Mouse (Mus musculus): ENCODE data around the gene Gm3233.
A peak's percentile ranks its signal among the peaks of the same experiment; 100 is the strongest.
"Not testable (repeated sequence)": the region's sequence is repeated elsewhere in the genome, so short reads cannot be mapped to it uniquely, and the experiment has no call there.

The Gm3233 gene

DNA sequence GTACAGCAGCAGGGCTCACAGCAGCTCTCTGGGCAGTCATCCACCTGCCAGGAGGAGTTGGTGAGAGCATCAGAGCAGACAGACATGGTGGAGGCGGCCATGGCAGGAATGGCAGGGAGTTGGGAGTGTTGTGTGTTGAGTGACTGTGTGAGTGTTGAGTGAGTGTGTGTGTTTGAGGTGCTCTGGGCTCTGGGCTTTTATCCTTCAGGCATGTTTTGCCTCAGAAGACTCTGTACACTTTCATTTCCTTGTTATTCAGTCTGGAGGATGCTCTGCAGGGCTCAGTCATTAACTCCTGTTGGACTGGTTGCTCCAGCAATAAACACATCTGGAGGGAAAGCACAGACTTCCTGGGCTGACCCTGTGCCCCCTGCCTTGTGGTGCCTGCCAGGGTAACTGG lies at the start of gene Gm3233:
Gene Gm3233 (minus strand): TSS at position 101 of the 400 bp plus-strand sequence.
- DNase-seq (ENCODE audit: low spot score in 2 of 2) = not testable (repeated sequence)

GRCm38 (mm10) chr10:77804095-77804494 lies 44.6 kb upstream of the Gm3233 start:
- DNase-seq (ENCODE audit: low spot score in 2 of 2) = no peak

- no peak for DNase-seq (ENCODE audit: low spot score in 2 of 2)
Measured at GRCm38 (mm10) chr10:77798921-77799508, 39.5 kb upstream of the Gm3233 start, which contains the start of gene Gm19668. Gene Gm19668 (minus strand): TSS chr10:77799133.

GRCm38 (mm10) chr10:77798164-77798920 lies 38.9 kb upstream of the Gm3233 start:
- not testable (repeated sequence) for DNase-seq (ENCODE audit: low spot score in 2 of 2)

DNA sequence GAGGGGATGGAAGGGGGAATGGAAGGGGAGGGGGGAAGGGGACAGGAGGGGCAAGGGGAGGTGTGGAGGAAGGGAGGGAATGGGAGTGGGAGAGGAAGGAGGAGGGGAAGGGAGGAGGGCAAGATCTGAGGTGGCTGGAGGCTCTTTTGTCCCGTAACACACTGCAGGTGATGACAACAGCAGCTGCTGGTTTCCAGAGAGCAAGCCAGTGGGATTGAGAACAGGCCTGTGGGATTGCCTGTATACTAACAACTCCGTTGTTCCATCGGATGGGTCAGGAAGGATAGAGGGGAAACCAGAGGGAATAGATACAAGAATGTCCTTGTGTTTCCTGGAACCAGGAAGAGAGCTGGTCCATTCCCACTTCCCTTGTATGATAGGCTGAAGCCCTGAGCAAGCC lies 38.2 kb upstream of the Gm3233 start:
- DNase-seq (ENCODE audit: low spot score in 2 of 2) = no peak

- DNase-seq (ENCODE audit: low spot score in 2 of 2) = no peak
Measured at GRCm38 (mm10) chr10:77794976-77795375, 35.5 kb upstream of the Gm3233 start, which contains the start of gene Gm9639. Gene Gm9639 (minus strand): TSS chr10:77795076.

DNA sequence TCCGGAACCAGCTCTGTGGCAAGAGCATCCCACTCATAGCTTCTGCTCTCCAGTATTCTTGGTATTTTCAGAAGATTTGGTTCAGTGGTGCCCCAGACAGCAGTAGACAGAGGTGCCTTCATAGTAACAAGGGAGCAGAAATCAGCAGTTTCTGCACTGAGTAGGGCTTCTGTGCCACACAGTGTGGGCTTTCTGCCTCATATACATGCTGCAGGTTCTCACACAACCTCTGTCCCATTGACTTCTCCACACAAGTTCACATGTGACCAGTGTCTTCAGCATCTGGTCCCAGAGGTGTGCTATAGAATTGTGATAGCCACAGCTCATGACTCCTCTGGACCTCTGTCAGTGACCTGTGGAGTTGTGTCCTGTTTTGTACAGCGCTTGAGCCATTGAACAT lies 29.1 kb upstream of the Gm3233 start:
- no peak for DNase-seq (ENCODE audit: low spot score in 2 of 2)

- not testable (repeated sequence) for DNase-seq (ENCODE audit: low spot score in 2 of 2)
Measured at GRCm38 (mm10) chr10:77787876-77788275, 28.4 kb upstream of the Gm3233 start, which contains the start of gene Gm7137. Gene Gm7137 (minus strand): TSS chr10:77788200.

- not testable (repeated sequence) for DNase-seq (ENCODE audit: low spot score in 2 of 2)
Measured at GRCm38 (mm10) chr10:77783396-77783795, 23.9 kb upstream of the Gm3233 start.

GRCm38 (mm10) chr10:77782442-77782841 lies 23.0 kb upstream of the Gm3233 start, which contains the start of gene Gm3250:
Gene Gm3250 (minus strand): TSS chr10:77782542.
- DNase-seq (ENCODE audit: low spot score in 2 of 2) = not testable (repeated sequence)

- DNase-seq (ENCODE audit: low spot score in 2 of 2) = not testable (repeated sequence)
Measured at GRCm38 (mm10) chr10:77776844-77777243, 17.4 kb upstream of the Gm3233 start, which contains the start of gene Gm7138. Gene Gm7138 (minus strand): TSS chr10:77776944.

DNA sequence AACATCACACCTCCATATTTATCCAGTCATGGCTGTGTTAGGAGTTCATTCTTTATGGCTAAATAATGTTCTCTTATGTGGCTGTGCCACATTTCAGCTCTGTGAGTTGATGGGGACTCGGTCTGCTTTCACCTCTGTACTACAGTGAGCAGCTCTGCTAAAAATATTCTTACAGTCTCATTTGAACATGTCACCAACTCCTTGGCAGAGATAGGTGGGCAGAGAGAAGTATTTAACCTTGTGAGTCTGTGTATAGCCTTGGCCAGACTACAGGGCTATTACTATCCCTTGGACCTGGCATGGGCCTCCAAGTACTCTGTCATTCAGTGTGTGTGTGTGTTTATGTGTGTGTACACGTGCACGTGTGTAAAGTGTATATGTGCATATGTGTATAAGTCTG lies 12.7 kb upstream of the Gm3233 start:
- DNase-seq (ENCODE audit: low spot score in 2 of 2) = not testable (repeated sequence)

DNA sequence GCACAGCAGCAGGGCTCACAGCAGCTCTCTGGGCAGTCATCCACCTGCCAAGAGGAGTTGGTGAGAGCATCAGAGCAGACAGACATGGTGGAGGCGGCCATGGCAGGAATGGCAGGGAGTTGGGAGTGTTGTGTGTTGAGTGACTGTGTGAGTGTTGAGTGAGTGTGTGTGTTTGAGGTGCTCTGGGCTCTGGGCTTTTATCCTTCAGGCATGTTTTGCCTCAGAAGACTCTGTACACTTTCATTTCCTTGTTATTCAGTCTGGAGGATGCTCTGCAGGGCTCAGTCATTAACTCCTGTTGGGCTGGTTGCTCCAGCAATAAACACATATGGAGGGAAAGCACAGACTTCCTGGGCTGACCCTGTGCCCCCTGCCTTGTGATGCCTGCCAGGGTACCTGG lies 11.7 kb upstream of the Gm3233 start, which contains the start of gene Gm3238:
Gene Gm3238 (minus strand): TSS at position 101 of the 400 bp plus-strand sequence.
- not testable (repeated sequence) for DNase-seq (ENCODE audit: low spot score in 2 of 2)

DNA sequence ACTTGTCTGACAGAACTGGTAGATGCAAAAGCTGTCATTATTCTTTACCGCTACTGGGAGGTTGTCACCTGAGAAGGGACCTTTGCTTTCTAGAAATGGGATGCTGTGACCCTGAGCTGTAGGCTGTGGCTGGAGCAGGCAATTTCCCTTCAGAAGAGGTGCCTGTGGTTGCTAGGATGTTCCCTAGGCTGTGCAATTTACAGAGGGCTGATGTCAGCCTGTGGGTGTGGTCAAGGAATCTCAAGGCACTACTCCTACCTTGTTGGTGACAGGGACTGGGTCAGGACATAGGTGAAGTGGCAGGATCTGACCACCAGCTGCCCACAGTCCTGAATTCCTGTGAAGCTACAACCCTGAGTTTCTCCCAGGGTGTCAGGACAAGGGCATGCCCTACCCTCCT lies 10.2 kb upstream of the Gm3233 start:
- no peak for DNase-seq (ENCODE audit: low spot score in 2 of 2)

DNA sequence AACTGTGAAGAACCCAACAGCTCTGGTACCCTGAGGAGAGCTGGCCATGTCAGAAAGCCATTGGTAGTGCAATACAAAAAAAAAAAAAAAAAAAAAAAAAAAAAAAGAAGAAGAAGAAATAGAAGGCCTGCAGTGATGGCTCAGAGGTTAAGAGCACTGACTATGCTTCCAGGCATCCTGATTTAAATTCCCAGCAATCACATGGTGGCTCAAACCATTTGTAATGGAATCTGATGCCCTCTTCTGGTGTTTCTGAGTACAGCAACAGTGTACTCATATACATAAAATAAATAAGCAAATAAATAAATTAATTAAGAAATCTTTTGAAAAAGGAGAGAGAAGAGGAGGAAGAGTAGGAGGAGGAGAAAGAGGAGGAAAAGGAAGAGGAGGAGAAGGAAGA lies 6.0 kb downstream of the Gm3233 start:
- DNase-seq (ENCODE audit: low spot score in 2 of 2) = no peak

- not testable (repeated sequence) for DNase-seq (ENCODE audit: low spot score in 2 of 2)
Measured at GRCm38 (mm10) chr10:77752312-77752711, 7.2 kb downstream of the Gm3233 start.

DNA sequence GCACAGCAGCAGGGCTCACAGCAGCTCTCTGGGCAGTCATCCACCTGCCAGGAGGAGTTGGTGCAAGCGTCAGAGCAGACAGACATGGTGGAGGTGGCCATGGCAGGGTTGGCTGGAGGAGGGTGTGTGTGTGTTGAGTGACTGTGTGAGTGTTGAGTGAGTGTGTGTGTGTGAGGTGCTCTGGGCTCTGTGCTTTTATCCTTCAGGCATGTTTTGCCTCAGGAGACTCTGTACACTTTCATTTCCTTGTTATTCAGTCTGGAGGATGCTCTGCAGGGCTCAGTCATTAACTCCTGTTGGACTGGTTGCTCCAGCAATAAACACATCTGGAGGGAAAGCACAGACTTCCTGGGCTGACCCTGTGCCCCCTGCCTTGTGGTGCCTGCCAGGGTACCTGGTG lies 8.2 kb downstream of the Gm3233 start, which contains the start of gene Gm9736:
Gene Gm9736 (minus strand): TSS at position 101 of the 400 bp plus-strand sequence.
- DNase-seq (ENCODE audit: low spot score in 2 of 2) = not testable (repeated sequence)

GRCm38 (mm10) chr10:77750686-77751085 lies 8.8 kb downstream of the Gm3233 start:
- DNase-seq (ENCODE audit: low spot score in 2 of 2) = not testable (repeated sequence)

DNA sequence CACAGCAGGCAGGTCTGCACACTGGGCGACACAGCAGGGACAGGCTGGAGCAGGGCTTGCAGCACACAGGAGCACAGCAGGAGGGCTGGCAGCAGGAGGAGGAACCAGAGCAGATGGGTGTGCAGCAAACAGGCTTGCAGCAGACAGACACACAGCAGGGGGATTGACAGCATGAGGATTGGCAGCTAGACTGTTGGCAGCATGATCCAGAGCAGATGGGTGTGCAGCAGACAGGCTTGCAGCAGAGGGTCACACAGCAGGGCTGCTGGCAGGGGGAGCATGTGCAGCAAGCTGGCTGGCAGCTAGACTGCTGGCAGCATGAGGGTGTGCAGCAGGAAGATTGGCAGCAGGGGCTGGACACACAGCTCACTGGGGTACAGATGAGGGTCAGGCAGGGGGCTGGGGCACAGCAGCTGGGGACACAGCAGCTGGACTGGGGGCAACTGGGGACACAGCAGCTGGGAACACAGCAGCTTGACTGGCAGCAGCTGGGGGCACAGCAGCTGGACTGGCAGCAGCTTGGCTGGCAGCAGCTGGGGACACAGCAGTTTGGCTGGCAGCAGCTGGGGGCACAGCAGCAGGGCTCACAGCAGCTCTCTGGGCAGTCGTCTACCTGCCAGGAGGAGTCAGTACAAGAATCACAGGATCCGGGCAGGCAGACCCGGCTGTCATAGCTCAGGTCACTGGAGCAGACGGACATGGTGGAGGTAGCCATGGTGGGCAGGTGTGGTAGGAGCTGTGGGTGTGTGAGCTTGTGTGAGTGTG lies 17.4 kb downstream of the Gm3233 start, which contains the start of gene Gm18596:
Gene Gm18596 (minus strand): TSS at position 715 of the 765 bp plus-strand sequence.
- DNase-seq (ENCODE audit: low spot score in 2 of 2) = not testable (repeated sequence)

DNA sequence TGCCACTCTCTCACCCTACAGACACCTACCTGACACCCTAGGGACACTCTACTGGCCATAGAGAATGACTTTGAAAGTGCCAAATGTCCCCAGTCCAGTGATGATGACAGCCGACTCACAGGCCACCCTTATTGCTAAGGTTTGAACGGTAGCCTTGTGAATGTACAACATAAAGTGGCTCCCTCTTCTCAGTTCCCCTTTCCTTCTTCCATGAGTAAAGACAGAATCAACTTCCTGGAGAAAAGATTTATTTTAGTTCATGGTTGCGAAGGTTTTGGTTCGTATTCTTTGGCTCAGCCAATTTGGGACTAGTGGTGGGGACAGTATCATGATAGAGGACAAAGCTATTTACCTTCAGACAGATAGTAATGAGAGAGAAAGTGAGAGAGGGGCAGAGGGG lies 20.6 kb downstream of the Gm3233 start:
- DNase-seq (ENCODE audit: low spot score in 2 of 2) = no peak

GRCm38 (mm10) chr10:77735928-77736327 lies 23.6 kb downstream of the Gm3233 start:
- no peak for DNase-seq (ENCODE audit: low spot score in 2 of 2)

- peak in 1 of 2 experiments; percentile 6 for DNase-seq (ENCODE audit: low spot score in 2 of 2)
Measured at GRCm38 (mm10) chr10:77729241-77729640, 30.2 kb downstream of the Gm3233 start.
